Mouse (Mus musculus) left cerebral cortex, adult 8-10 months (tissue): ENCODE measurements at regions not wholly inside any gene's neighbourhood (a gene's known extent, or its start where the extent isn't known, plus 50 kb on each side); places are given as distances from the start of the nearest gene placed in this dataset.
"Not testable (repeated sequence)": the region's sequence is repeated elsewhere in the genome, so short reads cannot be mapped to it uniquely, and the experiment has no call there.

Experiments used
- DNase-seq, 2 experiments: peaks; one replicate each; pipeline ENCODE4 v3.0.0; 2022; ENCODE audit warnings: low spot score in 2 of 2

GRCm38 (mm10) chr12:107142226-107142625 lies 346.2 kb upstream of the 3110018I06Rik start:
- DNase-seq: peak; percentile 18 to 76

GRCm38 (mm10) chr12:107146608-107147121 lies 341.8 kb upstream of the 3110018I06Rik start:
- no peak for DNase-seq

- DNase-seq: no peak
Measured at GRCm38 (mm10) chr12:107148451-107148850, 340.0 kb upstream of the 3110018I06Rik start.

- no peak for DNase-seq
Measured at GRCm38 (mm10) chr12:107151089-107151488, 337.3 kb upstream of the 3110018I06Rik start.

- peak in 1 of 2 experiments; percentile 18 for DNase-seq
Measured at GRCm38 (mm10) chr12:107154668-107155067, 333.8 kb upstream of the 3110018I06Rik start.

- DNase-seq: no peak
Measured at GRCm38 (mm10) chr12:107156791-107157428, 331.5 kb upstream of the 3110018I06Rik start.

- DNase-seq: no peak
Measured at GRCm38 (mm10) chr12:107159126-107159525, 329.3 kb upstream of the 3110018I06Rik start.

- DNase-seq: no peak
Measured at GRCm38 (mm10) chr12:107160137-107160536, 328.3 kb upstream of the 3110018I06Rik start.

GRCm38 (mm10) chr12:107160628-107161027 lies 327.8 kb upstream of the 3110018I06Rik start:
- no peak for DNase-seq

- DNase-seq: no peak
Measured at GRCm38 (mm10) chr12:107170926-107171325, 317.5 kb upstream of the 3110018I06Rik start.

GRCm38 (mm10) chr12:107171676-107172075 lies 316.8 kb upstream of the 3110018I06Rik start:
- no peak for DNase-seq

GRCm38 (mm10) chr12:107178676-107179075 lies 309.8 kb upstream of the 3110018I06Rik start:
- no peak for DNase-seq

GRCm38 (mm10) chr12:107180501-107180900 lies 307.9 kb upstream of the 3110018I06Rik start:
- DNase-seq: no peak

- DNase-seq: no peak
Measured at GRCm38 (mm10) chr12:107181291-107181690, 307.1 kb upstream of the 3110018I06Rik start.

- DNase-seq: no peak
Measured at GRCm38 (mm10) chr12:107182091-107182655, 306.3 kb upstream of the 3110018I06Rik start.

GRCm38 (mm10) chr12:107183283-107183682 lies 305.1 kb upstream of the 3110018I06Rik start:
- DNase-seq: no peak

- no peak for DNase-seq
Measured at GRCm38 (mm10) chr12:107184426-107184825, 304.0 kb upstream of the 3110018I06Rik start.

- no peak for DNase-seq
Measured at GRCm38 (mm10) chr12:107186361-107186760, 302.1 kb upstream of the 3110018I06Rik start.

GRCm38 (mm10) chr12:107188055-107188454 lies 300.4 kb upstream of the 3110018I06Rik start:
- DNase-seq: no peak

- DNase-seq: no peak
Measured at GRCm38 (mm10) chr12:107198389-107199018, 289.9 kb upstream of the 3110018I06Rik start.

GRCm38 (mm10) chr12:107200903-107201302 lies 287.5 kb upstream of the 3110018I06Rik start:
- no peak for DNase-seq

GRCm38 (mm10) chr12:107208826-107209225 lies 279.6 kb upstream of the 3110018I06Rik start:
- not testable (repeated sequence) for DNase-seq
